Mouse (Mus musculus) stomach, postnatal 0 days (tissue): ENCODE measurements around the gene Hist1h1d. TPM values are rescaled to one million over a fixed set of nuclear protein-coding genes. Genes with fewer than 3 reads are reported as not detected.
"Not testable (repeated sequence)": the region's sequence is repeated elsewhere in the genome, so short reads cannot be mapped to it uniquely, and the experiment has no call there.

Source experiments
- ATAC-seq: fragments of 200-750 bp; cut with Nextera tagmentation; 2 replicates; pipeline ENCODE4 v1.8.0; 2017; ENCODE audit not compliant: low FRiP score, low TSS enrichment
- DNase-seq: peaks from one replicate; pipeline ENCODE4 v3.0.0-alpha.2; 2016; ENCODE audit warnings: low spot score
- H3K27ac ChIP-seq: fragments of 300-500 bp; sonication (generic); replicated peaks from 2 replicates; pipeline ENCODE4 v1.5.1; 2014; ENCODE audit warnings: mild to moderate bottlenecking, control low read depth
- H3K27me3 ChIP-seq: fragments of 300-500 bp; sonication (generic); 2 replicates; pipeline ENCODE4 v1.6.1; 2014; ENCODE audit warnings: low read length; ENCODE audit not compliant: control insufficient read depth, insufficient read depth
- H3K36me3 ChIP-seq: fragments of 300-500 bp; sonication (generic); 2 replicates; pipeline ENCODE4 v1.6.1; 2014; ENCODE audit warnings: low read length, mixed read lengths; ENCODE audit not compliant: control insufficient read depth, insufficient read depth
- H3K4me1 ChIP-seq: fragments of 300-500 bp; sonication (generic); replicated peaks from 2 replicates; pipeline ENCODE4 v1.6.1; 2014; ENCODE audit warnings: antibody characterized with exemption; ENCODE audit not compliant: control insufficient read depth, insufficient read depth
- H3K4me2 ChIP-seq: fragments of 300-500 bp; sonication (generic); replicated peaks from 2 replicates; pipeline ENCODE4 v1.6.1; 2014; ENCODE audit warnings: low read depth, mild to moderate bottlenecking, control low read depth, moderate library complexity
- H3K4me3 ChIP-seq: fragments of 300-500 bp; sonication (generic); 2 replicates; pipeline ENCODE4 v1.5.1; 2014; ENCODE audit warnings: low read depth, low read length, control low read depth
- H3K9ac ChIP-seq: fragments of 300-500 bp; sonication (generic); 2 replicates; pipeline ENCODE4 v1.6.1; 2014; ENCODE audit warnings: mild to moderate bottlenecking, low read length, control low read depth, mixed read lengths
- H3K9me3 ChIP-seq: fragments of 300-500 bp; sonication (generic); 2 replicates; pipeline ENCODE4 v1.6.1; 2016; ENCODE audit warnings: low read length; ENCODE audit not compliant: control insufficient read depth
- CTCF ChIP-seq: IDR thresholded peaks from 2 replicates; pipeline ENCODE4 v1.5.1; 2016; ENCODE audit warnings: antibody characterized with exemption, low read depth, mild to moderate bottlenecking, moderate library complexity
- EP300 ChIP-seq: optimal IDR thresholded peaks from 2 replicates; pipeline ENCODE3; 2016; ENCODE audit warnings: antibody characterized with exemption
- WGBS: fragments of 180-500 bp; shearing (Covaris S2); extraction: QIAGEN DNeasy Blood & Tissue Kit; methylation state at CpG from one replicate; pipeline ENCODE4 v1.1.7; 2014; 5-methylcytosine and 5-hydroxymethylcytosine counted together
- polyA plus RNA-seq: library from polyadenylated mRNA; unstranded; fragments of >200 nt; fragmentation: Nextera tagmentation; extraction: Ambion mirVana; gene quantifications from 2 replicates; pipeline ENCODE4 v1.2.1, GENCODE M21; 2015

Hist1h1d gene
- polyA plus RNA-seq, 1 experiment from 2014 or later: 0.34 TPM

- Histone ChIP-seq H3K27ac (peak overlapping the region; percentile 20; the same call in 1 of the 2 replicates), H3K4me3 (no peak overlapping the region), H3K9me3 (no peaks in the 10 kb centered on the region), H3K27me3 (no peaks in the 10 kb centered on the region), H3K36me3 (no peaks in the 10 kb centered on the region), H3K4me2 (0 out of 2 replicates have a peak overlapping the region, but pooled peaks have one; percentile 9), H3K4me1 (0 out of 2 replicates have a peak, but pooled peaks cover 2% of the 10 kb centered on the region), H3K9ac (no peak overlapping the region)
- ATAC-seq: no peak
- DNase-seq: no peak
- TF ChIP-seq CTCF: no peak
- no peak for TF ChIP-seq EP300
These were observed 30.5 kb downstream of the Hist1h1d start for GRCm38 (mm10) chr13:23583387-23584068.

GRCm38 (mm10) chr13:23584331-23584730 is 31.3 kb downstream of the Hist1h1d start:
- no peak for ATAC-seq

GRCm38 (mm10) chr13:23585029-23585441 is 32.0 kb downstream of the Hist1h1d start:
- Histone ChIP-seq H3K4me2 (peak overlapping the region; percentile 80), H3K27me3 (no peaks in the 10 kb centered on the region), H3K27ac (peak overlapping the region; percentile 97), H3K9ac (peak overlapping the region; percentile 76), H3K9me3 (no peaks in the 10 kb centered on the region), H3K4me3 (peak overlapping the region; percentile 57), H3K4me1 (0 out of 2 replicates have a peak, but pooled peaks cover 2% of the 10 kb centered on the region), H3K36me3 (no peaks in the 10 kb centered on the region)
- DNase-seq (peak; percentile 83), ATAC-seq (peak; percentile 43; the same call in 1 of the 2 replicates)
- TF ChIP-seq EP300: no peak
- no peak for TF ChIP-seq CTCF
- WGBS: under 1% methylated on average over 21 of the region's 21 CpGs

More at GRCm38 (mm10) chr13:23584331-23584730, 31.3 kb downstream of the Hist1h1d start:
- no peak for DNase-seq
- Histone ChIP-seq H3K9me3 (no peaks in the 10 kb centered on the region), H3K27ac (peak overlapping the region; percentile 97), H3K4me1 (0 out of 2 replicates have a peak, but pooled peaks cover 2% of the 10 kb centered on the region), H3K36me3 (no peaks in the 10 kb centered on the region), H3K4me3 (peak overlapping the region; percentile 57), H3K27me3 (no peaks in the 10 kb centered on the region), H3K4me2 (peak overlapping the region; percentile 80), H3K9ac (peak overlapping the region; percentile 76; the same call in 1 of the 2 replicates)
- TF ChIP-seq EP300 (no peak), CTCF (no peak)

- not testable (repeated sequence) for H3K9me3 ChIP-seq, H3K36me3 ChIP-seq, H3K4me1 ChIP-seq, H3K27me3 ChIP-seq
- ATAC-seq (peak; percentile 89), DNase-seq (peak; percentile 63)
- H3K27ac ChIP-seq: peak overlapping the region; percentile 97
- peak overlapping the region; percentile 57 for H3K4me3 ChIP-seq
- under 1% methylated on average over 18 of the region's 36 CpGs for WGBS
- H3K4me2 ChIP-seq: peak overlapping the region; percentile 80
- peak overlapping the region; percentile 76 for H3K9ac ChIP-seq
These were observed 32.5 kb downstream of the Hist1h1d start for GRCm38 (mm10) chr13:23585442-23586098.

GRCm38 (mm10) chr13:23586099-23586939 is 33.3 kb downstream of the Hist1h1d start:
- Histone ChIP-seq H3K9me3 (no peaks in the 10 kb centered on the region), H3K4me1 (0 out of 2 replicates have a peak, but pooled peaks cover 2% of the 10 kb centered on the region), H3K36me3 (no peaks in the 10 kb centered on the region), H3K27me3 (no peaks in the 10 kb centered on the region), H3K4me2 (peak overlapping the region; percentile 67), H3K4me3 (peak overlapping the region; percentile 57), H3K27ac (peak overlapping the region; percentile 93), H3K9ac (peak overlapping the region; percentile 62)
- WGBS: under 1% methylated on average over 22 of the region's 22 CpGs
- no peak for TF ChIP-seq CTCF
- no peak for TF ChIP-seq EP300
- DNase-seq: no peak
- no peak for ATAC-seq
